Mouse (Mus musculus) CD8-positive naive resting alpha-beta T cell, adult 2 months (primary cell): ENCODE measurements around the gene Ascl2.

Source experiments
- DNase-seq, 2 experiments: peaks; one replicate each; pipeline ENCODE4 v3.0.0; 2022; ENCODE audit warnings: low read depth in 2 of 2, low spot score in 2 of 2

The Ascl2 gene

GRCm38 (mm10) chr7:142968809-142969511 is at the start of gene Ascl2:
Ascl2 (minus strand) TSS chr7:142969264.
- DNase-seq: no peak

- no peak for DNase-seq
These were observed 48.1 kb upstream of the Ascl2 start for GRCm38 (mm10) chr7:143017181-143017580.

GRCm38 (mm10) chr7:143016424-143017142 is 47.5 kb upstream of the Ascl2 start:
- DNase-seq: no peak

- no peak for DNase-seq
These were observed 46.8 kb upstream of the Ascl2 start for GRCm38 (mm10) chr7:143015755-143016423.

- no peak for DNase-seq
These were observed 46.0 kb upstream of the Ascl2 start for GRCm38 (mm10) chr7:143014862-143015659.

- no peak for DNase-seq
These were observed 44.5 kb upstream of the Ascl2 start for GRCm38 (mm10) chr7:143013420-143014178.

GRCm38 (mm10) chr7:143012230-143012875 is 43.3 kb upstream of the Ascl2 start:
- no peak for DNase-seq

GRCm38 (mm10) chr7:143011226-143011625 is 42.2 kb upstream of the Ascl2 start:
- DNase-seq: no peak

GRCm38 (mm10) chr7:143009996-143010395 is 40.9 kb upstream of the Ascl2 start:
- DNase-seq: peak; percentile 31 to 39

GRCm38 (mm10) chr7:143008996-143009665 is 40.1 kb upstream of the Ascl2 start:
- no peak for DNase-seq

- DNase-seq: peak; percentile 51 to 64
These were observed 39.4 kb upstream of the Ascl2 start for GRCm38 (mm10) chr7:143008370-143008926.

- DNase-seq: peak; percentile 88 to 93
These were observed 38.7 kb upstream of the Ascl2 start for GRCm38 (mm10) chr7:143007599-143008369.

- DNase-seq: no peak
These were observed 37.9 kb upstream of the Ascl2 start for GRCm38 (mm10) chr7:143006756-143007598.

GRCm38 (mm10) chr7:143006097-143006755 is 37.2 kb upstream of the Ascl2 start:
- no peak for DNase-seq

- peak in 1 of 2 experiments; percentile 44 for DNase-seq
These were observed 36.5 kb upstream of the Ascl2 start for GRCm38 (mm10) chr7:143005344-143006096.

- DNase-seq: peak; percentile 39 to 56
These were observed 35.8 kb upstream of the Ascl2 start, which contains the start of gene Tspan32 for GRCm38 (mm10) chr7:143004727-143005343. Tspan32 (plus strand) TSS chr7:143005046.
